Mouse (Mus musculus) cortical plate, adult 2 months (tissue): Measurements from ENCODE around the gene Mettl25.

Experiments used
- CTCF ChIP-seq: fragments of 200-500 bp; IDR thresholded peaks from 2 replicates; pipeline ENCODE4 v1.5.1; 2011; ENCODE audit warnings: mild to moderate bottlenecking, control low read depth, low read length; ENCODE audit not compliant: insufficient read depth; ENCODE audit errors: extremely low read depth
- POLR2A ChIP-seq: fragments of 200-500 bp; IDR thresholded peaks from 2 replicates; pipeline ENCODE4 v1.6.1; 2011; ENCODE audit warnings: mild to moderate bottlenecking, low read length, control low read depth; ENCODE audit not compliant: insufficient read depth; ENCODE audit errors: extremely low read depth

DNA sequence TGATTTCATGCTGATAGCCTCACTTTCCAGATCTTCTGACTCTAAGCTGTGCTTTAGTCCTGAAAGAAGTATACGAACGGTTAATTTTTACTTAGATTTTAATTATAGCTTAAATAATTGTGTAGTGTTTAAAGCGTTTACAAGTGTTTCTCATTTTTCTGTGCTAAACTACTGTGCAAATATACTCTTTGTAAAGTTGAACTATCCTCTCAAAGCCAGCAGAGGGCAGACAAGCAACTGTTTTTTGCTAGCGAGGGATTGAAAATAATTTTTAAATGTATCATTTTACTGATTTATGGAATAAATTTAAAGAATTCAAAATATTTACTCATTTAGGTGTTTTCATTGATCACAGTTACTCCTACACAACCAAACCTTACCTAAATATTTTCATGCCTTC lies 26.1 kb upstream of the Mettl25 start:
- TF ChIP-seq CTCF, result 0 out of 2 replicates have a peak, but pooled peaks have one; percentile 11
- TF ChIP-seq POLR2A, result no peak
